Mouse (Mus musculus) telencephalon, adult 2 months (tissue): ENCODE data around the gene Gm42906.

Source experiments
- DNase-seq: peaks from one replicate; pipeline ENCODE4 v3.0.0-alpha.2; 2011; ENCODE audit warnings: low read depth, low spot score

Gm42906 gene

GRCm38 (mm10) chr5:151428113-151428756 lies at the start of gene Gm42906:
TSS of gene Gm42906 (minus strand) at chr5:151428163.
- DNase-seq = no peak

- DNase-seq = no peak
Measured at GRCm38 (mm10) chr5:151445695-151446094, 17.7 kb upstream of the Gm42906 start.

GRCm38 (mm10) chr5:151435106-151435505 lies 7.1 kb upstream of the Gm42906 start:
- no peak for DNase-seq

GRCm38 (mm10) chr5:151426466-151426865 lies 1.5 kb downstream of the Gm42906 start:
- no peak for DNase-seq

GRCm38 (mm10) chr5:151422692-151423091 lies 5.3 kb downstream of the Gm42906 start:
- no peak for DNase-seq

GRCm38 (mm10) chr5:151421859-151422258 lies 6.1 kb downstream of the Gm42906 start:
- DNase-seq = no peak

GRCm38 (mm10) chr5:151418551-151418950 lies 9.4 kb downstream of the Gm42906 start:
- no peak for DNase-seq

- no peak for DNase-seq
Measured at GRCm38 (mm10) chr5:151417421-151418038, 10.4 kb downstream of the Gm42906 start.

GRCm38 (mm10) chr5:151416988-151417387 lies 11.0 kb downstream of the Gm42906 start:
- no peak for DNase-seq

GRCm38 (mm10) chr5:151413617-151414016 lies 14.3 kb downstream of the Gm42906 start:
- no peak for DNase-seq

- no peak for DNase-seq
Measured at GRCm38 (mm10) chr5:151412666-151413463, 15.1 kb downstream of the Gm42906 start.

GRCm38 (mm10) chr5:151410006-151410405 lies 18.0 kb downstream of the Gm42906 start:
- DNase-seq = no peak

GRCm38 (mm10) chr5:151409282-151409681 lies 18.7 kb downstream of the Gm42906 start:
- DNase-seq = no peak

GRCm38 (mm10) chr5:151408124-151408900 lies 19.7 kb downstream of the Gm42906 start:
- DNase-seq = no peak

- no peak for DNase-seq
Measured at GRCm38 (mm10) chr5:151407493-151407892, 20.5 kb downstream of the Gm42906 start.

GRCm38 (mm10) chr5:151406276-151406675 lies 21.7 kb downstream of the Gm42906 start:
- no peak for DNase-seq

GRCm38 (mm10) chr5:151405314-151405903 lies 22.6 kb downstream of the Gm42906 start:
- no peak for DNase-seq

GRCm38 (mm10) chr5:151403586-151403985 lies 24.4 kb downstream of the Gm42906 start:
- no peak for DNase-seq

GRCm38 (mm10) chr5:151400557-151400944 lies 27.4 kb downstream of the Gm42906 start:
- DNase-seq = no peak

- DNase-seq = no peak
Measured at GRCm38 (mm10) chr5:151399918-151400556, 27.9 kb downstream of the Gm42906 start.

GRCm38 (mm10) chr5:151396119-151396518 lies 31.8 kb downstream of the Gm42906 start:
- no peak for DNase-seq
